Mouse (Mus musculus) G1E-ER4 (cell line): Measurements from ENCODE around the gene Sppl3. TPM values are rescaled to one million over a fixed set of nuclear protein-coding genes. Genes with fewer than 3 reads are reported as not detected.

ENCODE experiments used
- GATA1 ChIP-seq: IDR thresholded peaks from one replicate; pipeline ENCODE4 v1.8.0; 2012; ENCODE audit warnings: low read length, inconsistent platforms
- polyA plus RNA-seq: library from polyadenylated mRNA; stranded (reverse); fragments of >175 nt; gene quantifications from 2 replicates; pipeline ENCODE4 v1.2.3, GENCODE M21; 2012

Sppl3 gene
- polyA plus RNA-seq, 1 experiment: 31.9 TPM

GRCm38 (mm10) chr5:115050776-115051175, 39.8 kb downstream of the Sppl3 start:
- TF ChIP-seq GATA1: no peak

- TF ChIP-seq GATA1: no peak
Observed at GRCm38 (mm10) chr5:115052546-115052945, 41.6 kb downstream of the Sppl3 start.

DNA sequence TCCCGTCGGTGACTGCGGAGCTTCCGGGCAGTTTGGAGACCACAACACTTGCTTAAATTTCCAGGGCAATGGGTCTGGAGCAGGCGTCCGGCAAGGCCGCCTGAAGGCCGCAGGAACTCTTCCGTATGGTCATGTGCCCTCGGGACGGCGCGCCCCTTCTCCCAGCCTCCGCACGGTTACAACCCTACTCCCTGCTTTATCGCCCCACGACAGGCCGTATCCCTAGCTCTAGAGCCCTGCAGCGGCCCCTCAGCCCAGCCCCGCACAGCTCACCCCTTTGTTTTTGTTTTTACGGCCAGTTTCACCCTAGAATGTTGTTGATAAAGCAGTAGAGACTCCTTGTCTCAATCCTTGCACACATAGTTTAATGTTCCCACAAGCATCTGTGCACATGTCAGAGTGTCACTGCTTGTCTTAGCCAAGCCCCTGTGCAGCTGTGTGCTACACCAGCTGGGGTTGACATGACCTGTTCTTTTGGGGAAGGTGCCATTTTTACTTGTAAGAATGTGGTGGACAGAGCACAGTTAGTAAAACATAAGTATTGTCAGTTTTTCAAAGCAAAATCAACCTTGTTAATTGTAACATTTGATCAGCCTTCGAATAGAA, 43.0 kb downstream of the Sppl3 start:
- TF ChIP-seq GATA1: no peak

GRCm38 (mm10) chr5:115055418-115055817, 44.5 kb downstream of the Sppl3 start:
- peak; percentile 69 for TF ChIP-seq GATA1

GRCm38 (mm10) chr5:115057153-115057552, 46.2 kb downstream of the Sppl3 start:
- TF ChIP-seq GATA1: no peak

- peak; percentile 38 for TF ChIP-seq GATA1
Observed at GRCm38 (mm10) chr5:115058584-115059297, 47.8 kb downstream of the Sppl3 start.

GRCm38 (mm10) chr5:115060067-115060695, 49.2 kb downstream of the Sppl3 start:
- no peak for TF ChIP-seq GATA1

DNA sequence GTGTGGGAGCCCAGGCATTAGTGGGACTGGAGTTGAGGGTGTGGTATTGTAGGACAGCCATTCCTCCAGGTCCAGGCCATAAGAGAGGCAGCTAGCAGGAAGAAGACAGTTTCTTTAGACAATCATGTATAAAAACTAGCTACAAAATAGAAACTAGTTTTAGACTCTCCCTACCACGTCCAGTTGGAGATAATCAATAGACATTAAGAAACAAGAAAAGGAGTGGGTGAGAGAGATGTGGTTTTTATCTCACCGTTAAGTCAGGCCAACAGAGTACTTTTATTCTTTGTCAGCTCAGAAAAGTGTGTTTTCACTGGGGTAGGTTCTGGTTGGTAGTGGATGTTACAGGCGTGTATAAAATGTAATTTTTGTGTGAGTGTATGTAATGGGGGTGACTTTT, 50.0 kb downstream of the Sppl3 start:
- no peak for TF ChIP-seq GATA1

- TF ChIP-seq GATA1: no peak
Observed at GRCm38 (mm10) chr5:115062566-115062965, 51.6 kb downstream of the Sppl3 start.

GRCm38 (mm10) chr5:115063391-115063790, 52.5 kb downstream of the Sppl3 start:
- TF ChIP-seq GATA1: no peak

GRCm38 (mm10) chr5:115066245-115066644, 55.3 kb downstream of the Sppl3 start:
- no peak for TF ChIP-seq GATA1

DNA sequence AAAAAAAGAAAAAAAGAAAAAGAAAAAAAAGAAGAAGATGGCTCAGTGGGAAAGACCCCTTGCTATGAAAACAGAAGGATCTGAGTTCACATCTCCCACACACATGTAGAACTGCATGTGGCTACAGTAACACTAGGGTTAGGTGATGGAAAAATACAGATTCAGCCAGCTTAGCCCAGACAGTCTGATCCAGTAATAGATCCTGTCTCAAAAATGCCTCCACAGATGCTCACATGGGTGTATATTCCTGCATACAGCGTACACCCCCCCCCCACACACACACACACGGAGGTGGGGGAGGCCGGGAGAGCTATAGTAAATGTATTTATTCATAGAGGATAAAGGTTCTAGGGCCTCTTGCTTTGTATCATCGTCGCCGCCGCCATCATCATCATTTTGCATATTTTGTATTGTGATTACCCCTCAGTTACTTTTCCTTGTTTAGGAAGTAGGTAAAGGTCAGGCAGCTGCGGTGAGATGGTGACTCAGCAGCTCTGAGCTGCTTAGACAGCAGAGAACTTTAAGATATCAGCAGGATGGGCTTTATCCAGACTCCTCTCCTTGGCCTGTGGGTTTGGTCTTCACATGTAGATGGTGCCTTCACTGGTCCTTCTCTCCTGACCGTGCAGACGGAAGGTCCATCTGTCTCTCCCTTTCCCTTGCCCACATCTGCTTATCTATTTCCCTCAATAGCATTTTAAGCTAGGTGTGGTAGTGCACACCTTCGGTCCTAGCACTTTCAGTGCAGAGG, 57.9 kb downstream of the Sppl3 start:
- TF ChIP-seq GATA1: peak; percentile 65

- TF ChIP-seq GATA1: no peak
Observed at GRCm38 (mm10) chr5:115069611-115070010, 58.7 kb downstream of the Sppl3 start.

- TF ChIP-seq GATA1: no peak
Observed at GRCm38 (mm10) chr5:115070457-115070856, 59.5 kb downstream of the Sppl3 start.

- TF ChIP-seq GATA1: no peak
Observed at GRCm38 (mm10) chr5:115071096-115071901, 60.4 kb downstream of the Sppl3 start.
